Mouse (Mus musculus) intestine, embryonic 15.5 days (tissue): ENCODE results near the gene Oprd1. TPM values are rescaled to one million over a fixed set of nuclear protein-coding genes. Genes with fewer than 3 reads are reported as not detected.
A peak's percentile ranks its signal among the peaks of the same experiment; 100 is the strongest.

Source experiments
- ATAC-seq: fragments of 200-750 bp; cut with Nextera tagmentation; 2 replicates; pipeline ENCODE4 v1.8.0; 2017; ENCODE audit warnings: moderate TSS enrichment, moderate library complexity
- H3K27ac ChIP-seq: fragments of 300-500 bp; sonication (generic); 2 replicates; pipeline ENCODE4 v1.5.1; 2015; ENCODE audit warnings: mild to moderate bottlenecking, inconsistent platforms
- H3K27me3 ChIP-seq: fragments of 300-500 bp; sonication (generic); replicated peaks from 2 replicates; pipeline ENCODE4 v1.6.1; 2015; ENCODE audit warnings: inconsistent platforms
- H3K36me3 ChIP-seq: fragments of 300-500 bp; sonication (generic); 2 replicates; pipeline ENCODE4 v1.6.1; 2015; ENCODE audit warnings: inconsistent platforms
- H3K4me1 ChIP-seq: fragments of 300-500 bp; sonication (generic); replicated peaks from 2 replicates; pipeline ENCODE4 v1.6.1; 2015; ENCODE audit warnings: inconsistent platforms
- H3K4me2 ChIP-seq: fragments of 300-500 bp; sonication (generic); replicated peaks from 2 replicates; pipeline ENCODE4 v1.6.1; 2015; ENCODE audit warnings: mild to moderate bottlenecking, inconsistent platforms
- H3K4me3 ChIP-seq: fragments of 300-500 bp; sonication (generic); replicated peaks from 2 replicates; pipeline ENCODE4 v1.5.1; 2015; ENCODE audit warnings: inconsistent platforms
- H3K9ac ChIP-seq: fragments of 300-500 bp; sonication (generic); 2 replicates; pipeline ENCODE4 v1.6.1; 2015; ENCODE audit warnings: inconsistent platforms
- H3K9me3 ChIP-seq: fragments of 300-500 bp; sonication (generic); 2 replicates; pipeline ENCODE4 v1.6.1; 2016; ENCODE audit warnings: inconsistent platforms
- WGBS: fragments of 180-500 bp; shearing (Covaris S2); methylation state at CpG from one replicate; pipeline ENCODE4 v1.1.7; 2015; 5-methylcytosine and 5-hydroxymethylcytosine counted together
- polyA plus RNA-seq: library from polyadenylated mRNA; unstranded; fragments of >200 nt; fragmentation: Nextera tagmentation; extraction: Ambion mirVana; gene quantifications from 2 replicates; pipeline ENCODE4 v1.2.1, GENCODE M21; 2015

Oprd1 gene
- polyA plus RNA-seq, result 0.28 and 0.34 TPM in 2 replicates

GRCm38 (mm10) chr4:132144080-132144841, at the start of gene Oprd1:
TSS of gene Oprd1 (minus strand) at chr4:132144486.
- 0 out of 2 replicates have a peak, but pooled peaks cover 3% of the 10 kb centered on the region for H3K4me1 ChIP-seq
- no peaks in the 10 kb centered on the region for H3K9me3 ChIP-seq
- peak within 1 kb of the TSS; percentile 48 for H3K4me3 ChIP-seq
- peak within 1 kb of the TSS; percentile 93 for H3K4me2 ChIP-seq
- peak; percentile 78 for ATAC-seq
- H3K27ac ChIP-seq, result no peak within 1 kb of the TSS
- H3K9ac ChIP-seq, result peak within 1 kb of the TSS; percentile 26; the same call in 1 of the 2 replicates
- H3K36me3 ChIP-seq, result no peaks in the 10 kb centered on the region
- WGBS, result under 1% methylated on average over 89 of the region's 89 CpGs
- peaks cover 27% of the 10 kb centered on the region for H3K27me3 ChIP-seq

- no peak for ATAC-seq
- Histone ChIP-seq H3K27ac (no peak overlapping the region), H3K9me3 (no peaks in the 10 kb centered on the region), H3K27me3 (no peaks in the 10 kb centered on the region), H3K4me3 (no peak overlapping the region), H3K9ac (no peak overlapping the region), H3K4me2 (no peak overlapping the region), H3K36me3 (peaks cover 13% of the 10 kb centered on the region), H3K4me1 (no peaks in the 10 kb centered on the region)
- 79% methylated on average over 2 of the region's 2 CpGs for WGBS
These were observed 43.6 kb upstream of the Oprd1 start for GRCm38 (mm10) chr4:132187826-132188401.

- 87% methylated on average over 3 of the region's 3 CpGs for WGBS
- H3K36me3 ChIP-seq, result peaks cover 14% of the 10 kb centered on the region
These were observed 38.9 kb upstream of the Oprd1 start for GRCm38 (mm10) chr4:132183162-132183561.

GRCm38 (mm10) chr4:132181721-132182658, 37.7 kb upstream of the Oprd1 start:
- H3K4me1 ChIP-seq, result 0 out of 2 replicates have a peak, but pooled peaks cover 2% of the 10 kb centered on the region
- ATAC-seq, result no peak
- no peak overlapping the region for H3K4me3 ChIP-seq
- no peaks in the 10 kb centered on the region for H3K9me3 ChIP-seq
- no peak overlapping the region for H3K4me2 ChIP-seq
- H3K9ac ChIP-seq, result no peak overlapping the region
- 57% methylated on average over 22 of the region's 22 CpGs for WGBS
- peaks cover 14% of the 10 kb centered on the region for H3K36me3 ChIP-seq
- H3K27me3 ChIP-seq, result no peaks in the 10 kb centered on the region
- no peak overlapping the region for H3K27ac ChIP-seq

More at GRCm38 (mm10) chr4:132183162-132183561, 38.9 kb upstream of the Oprd1 start:
- Histone ChIP-seq H3K4me1 (0 out of 2 replicates have a peak, but pooled peaks cover 2% of the 10 kb centered on the region), H3K27me3 (no peaks in the 10 kb centered on the region), H3K27ac (no peak overlapping the region), H3K9me3 (no peaks in the 10 kb centered on the region), H3K4me3 (no peak overlapping the region), H3K4me2 (no peak overlapping the region), H3K9ac (no peak overlapping the region)
- no peak for ATAC-seq

- WGBS, result 68% methylated on average over 9 of the region's 9 CpGs
- Histone ChIP-seq H3K27me3 (no peaks in the 10 kb centered on the region), H3K9me3 (no peaks in the 10 kb centered on the region), H3K4me2 (no peak overlapping the region), H3K4me3 (no peak overlapping the region), H3K36me3 (peaks cover 13% of the 10 kb centered on the region), H3K27ac (no peak overlapping the region), H3K9ac (no peak overlapping the region), H3K4me1 (0 out of 2 replicates have a peak, but pooled peaks cover 2% of the 10 kb centered on the region)
- ATAC-seq, result no peak
These were observed 36.4 kb upstream of the Oprd1 start for GRCm38 (mm10) chr4:132180710-132181109.

GRCm38 (mm10) chr4:132178630-132179059, 34.4 kb upstream of the Oprd1 start:
- 6% methylated on average over 10 of the region's 10 CpGs for WGBS
- peaks cover 6% of the 10 kb centered on the region; the same call in 1 of the 2 replicates for H3K36me3 ChIP-seq
- H3K27me3 ChIP-seq, result no peaks in the 10 kb centered on the region
- 0 out of 2 replicates have a peak, but pooled peaks cover 2% of the 10 kb centered on the region for H3K4me1 ChIP-seq
- no peak overlapping the region for H3K9ac ChIP-seq
- no peaks in the 10 kb centered on the region for H3K9me3 ChIP-seq
- no peak overlapping the region for H3K4me3 ChIP-seq
- ATAC-seq, result peak; percentile 86
- H3K4me2 ChIP-seq, result no peak overlapping the region
- H3K27ac ChIP-seq, result no peak overlapping the region

- Histone ChIP-seq H3K4me2 (no peak overlapping the region), H3K4me3 (no peak overlapping the region), H3K36me3 (peaks cover 4% of the 10 kb centered on the region; the same call in 1 of the 2 replicates)
These were observed 32.2 kb upstream of the Oprd1 start for GRCm38 (mm10) chr4:132176474-132176873.

GRCm38 (mm10) chr4:132170891-132171290, 26.6 kb upstream of the Oprd1 start:
- Histone ChIP-seq H3K9ac (no peak overlapping the region), H3K36me3 (no peaks in the 10 kb centered on the region), H3K27ac (no peak overlapping the region), H3K4me2 (no peak overlapping the region), H3K9me3 (no peaks in the 10 kb centered on the region), H3K4me3 (no peak overlapping the region), H3K4me1 (peaks cover 7% of the 10 kb centered on the region; the same call in 1 of the 2 replicates), H3K27me3 (no peaks in the 10 kb centered on the region)
- WGBS, result 34% methylated on average over 7 of the region's 7 CpGs
- no peak for ATAC-seq

More at GRCm38 (mm10) chr4:132176474-132176873, 32.2 kb upstream of the Oprd1 start:
- H3K9me3 ChIP-seq, result no peaks in the 10 kb centered on the region
- no peak overlapping the region for H3K9ac ChIP-seq
- H3K27ac ChIP-seq, result no peak overlapping the region
- no peaks in the 10 kb centered on the region for H3K4me1 ChIP-seq
- H3K27me3 ChIP-seq, result no peaks in the 10 kb centered on the region
- no peak for ATAC-seq
- WGBS, result 46% methylated on average over 10 of the region's 10 CpGs

GRCm38 (mm10) chr4:132169761-132170160, 25.5 kb upstream of the Oprd1 start:
- H3K4me1 ChIP-seq, result peaks cover 12% of the 10 kb centered on the region; the same call in 1 of the 2 replicates
- H3K9me3 ChIP-seq, result no peaks in the 10 kb centered on the region
- no peak for ATAC-seq
- H3K27me3 ChIP-seq, result no peaks in the 10 kb centered on the region
- whole genome bisulfite sequencing, result 77% methylated on average over 5 of the region's 5 CpGs
- H3K9ac ChIP-seq, result no peak overlapping the region
- H3K4me3 ChIP-seq, result no peak overlapping the region
- no peaks in the 10 kb centered on the region for H3K36me3 ChIP-seq
- H3K27ac ChIP-seq, result no peak overlapping the region
- no peak overlapping the region for H3K4me2 ChIP-seq

- Histone ChIP-seq H3K4me3 (no peak overlapping the region), H3K9me3 (no peaks in the 10 kb centered on the region), H3K27me3 (no peaks in the 10 kb centered on the region), H3K9ac (no peak overlapping the region), H3K4me2 (no peak overlapping the region), H3K27ac (no peak overlapping the region), H3K4me1 (peaks cover 12% of the 10 kb centered on the region; the same call in 1 of the 2 replicates), H3K36me3 (no peaks in the 10 kb centered on the region)
- no peak for ATAC-seq
- WGBS, result 82% methylated on average over 3 of the region's 3 CpGs
These were observed 25.0 kb upstream of the Oprd1 start for GRCm38 (mm10) chr4:132169271-132169670.

- H3K4me1 ChIP-seq, result peaks cover 12% of the 10 kb centered on the region; the same call in 1 of the 2 replicates
- WGBS, result 86% methylated on average over 3 of the region's 3 CpGs
- no peaks in the 10 kb centered on the region for H3K27me3 ChIP-seq
- H3K9ac ChIP-seq, result no peak overlapping the region
- no peak overlapping the region for H3K4me2 ChIP-seq
- ATAC-seq, result no peak
- no peaks in the 10 kb centered on the region for H3K9me3 ChIP-seq
- H3K27ac ChIP-seq, result no peak overlapping the region
- H3K36me3 ChIP-seq, result no peaks in the 10 kb centered on the region
- no peak overlapping the region for H3K4me3 ChIP-seq
These were observed 23.1 kb upstream of the Oprd1 start for GRCm38 (mm10) chr4:132167436-132167835.
